Comparison of ENCODE assay signal across 21 mouse cellular contexts in genomic region chr8:102698232-102698837, GRCm38 (mm10).
DNase-seq lines count a peak whose midpoint lies in the region; ATAC-seq and TF ChIP-seq lines count a peak whose summit lies in the region.
"Had no signal": no experiment of that assay in that cellular context is flagged by ENCODE, and none has a peak within 500 bp of the region (broad histone marks: within the 10 kb centered on the region; RNA-seq: fewer than 3 reads in every experiment).

No protein-coding gene starts in this region.

- H3K27me3 ChIP-seq in hindbrain, embryonic 11.5 days (ENCODE audit: control insufficient read depth, insufficient read depth, low read length) = no peaks in the 10 kb centered on the region
- no peaks in the 10 kb centered on the region for H3K27me3 ChIP-seq in hindbrain, embryonic 10.5 days (ENCODE audit: insufficient read depth, poor library complexity, severe bottlenecking)
- no peaks in the 10 kb centered on the region; the same call in 1 of the 2 replicates for H3K27me3 ChIP-seq in hindbrain, embryonic 12.5 days
- H3K27me3 ChIP-seq in neural tube, embryonic 12.5 days (replicated peaks) = no peaks in the 10 kb centered on the region
- H3K27me3 ChIP-seq: CH12.LX; embryonic facial prominence, embryonic 15.5 days had no signal

- no peak overlapping the region for H3K4me2 ChIP-seq in hindbrain, embryonic 11.5 days (replicated peaks; ENCODE audit: low read depth, low read length)
- H3K4me2 ChIP-seq in hindbrain, embryonic 12.5 days (replicated peaks) = no peak overlapping the region
- H3K4me2 ChIP-seq in neural tube, embryonic 12.5 days (replicated peaks) = no peak overlapping the region
- H3K4me2 ChIP-seq: embryonic facial prominence, embryonic 15.5 days had no signal

- no peak overlapping the region for H3K27ac ChIP-seq in hindbrain, embryonic 11.5 days (ENCODE audit: low read depth, low read length)
- H3K27ac ChIP-seq in hindbrain, embryonic 10.5 days = no peak overlapping the region
- no peak overlapping the region for H3K27ac ChIP-seq in hindbrain, embryonic 12.5 days
- H3K27ac ChIP-seq in neural tube, embryonic 12.5 days = no peak overlapping the region
- H3K27ac ChIP-seq: embryonic facial prominence, embryonic 15.5 days had no signal

- no peaks in the 10 kb centered on the region for H3K36me3 ChIP-seq in hindbrain, embryonic 11.5 days (ENCODE audit: control insufficient read depth, insufficient read depth, low read length)
- no peaks in the 10 kb centered on the region for H3K36me3 ChIP-seq in hindbrain, embryonic 10.5 days
- no peaks in the 10 kb centered on the region for H3K36me3 ChIP-seq in hindbrain, embryonic 12.5 days
- no peaks in the 10 kb centered on the region for H3K36me3 ChIP-seq in neural tube, embryonic 12.5 days
- H3K36me3 ChIP-seq: embryonic facial prominence, embryonic 15.5 days had no signal

- no peak for TF ChIP-seq CTCF in brain, embryonic 14.5 days (IDR thresholded peaks at IDR 0.05; ENCODE audit: borderline replicate concordance, extremely low read depth, insufficient read depth, insufficient read length)

- peak; percentile 17 for DNase-seq in hindbrain, embryonic 11.5 days (ENCODE audit: low spot score)
- no peak for DNase-seq in hindbrain, embryonic 10.5 days (ENCODE audit: low spot score)
- DNase-seq in brain, embryonic 14.5 days (ENCODE audit: low read depth) = peak; percentile 90
- DNase-seq in kidney, adult 11 months = no peak
- no peak for DNase-seq in yolk sac, embryonic 10.5 days (ENCODE audit: low spot score)
- DNase-seq: adrenal gland, postnatal 14 days; cerebellum, adult 9-11 months; heart, adult 11 months; heart, postnatal 4 days; kidney, adult 18-20 months; kidney, postnatal 36 days; liver; liver, postnatal 0 days; lung, postnatal 14 days; right cerebral cortex, adult 18-20 months; spleen, adult 18-20 months had no signal

- no peak overlapping the region for H3K9ac ChIP-seq in hindbrain, embryonic 11.5 days (ENCODE audit: low read depth, low read length)
- no peak overlapping the region for H3K9ac ChIP-seq in hindbrain, embryonic 12.5 days
- H3K9ac ChIP-seq in neural tube, embryonic 12.5 days = no peak overlapping the region
- H3K9ac ChIP-seq: embryonic facial prominence, embryonic 15.5 days; liver, postnatal 0 days had no signal

- no peak overlapping the region for H3K4me3 ChIP-seq in hindbrain, embryonic 11.5 days (ENCODE audit: low read depth, low read length)
- H3K4me3 ChIP-seq in hindbrain, embryonic 10.5 days = no peak overlapping the region
- no peak overlapping the region for H3K4me3 ChIP-seq in hindbrain, embryonic 12.5 days
- H3K4me3 ChIP-seq in neural tube, embryonic 12.5 days = no peak overlapping the region
- H3K4me3 ChIP-seq: embryonic facial prominence, embryonic 15.5 days had no signal

- no peaks in the 10 kb centered on the region for H3K9me3 ChIP-seq in hindbrain, embryonic 11.5 days (ENCODE audit: control insufficient read depth, low read length)
- no peaks in the 10 kb centered on the region for H3K9me3 ChIP-seq in hindbrain, embryonic 10.5 days
- no peaks in the 10 kb centered on the region for H3K9me3 ChIP-seq in hindbrain, embryonic 12.5 days (replicated peaks)
- H3K9me3 ChIP-seq in neural tube, embryonic 12.5 days = no peaks in the 10 kb centered on the region
- H3K9me3 ChIP-seq: embryonic facial prominence, embryonic 15.5 days had no signal

- WGBS in hindbrain, embryonic 11.5 days = 41% methylated on average over 11 of the region's 11 CpGs
- 49% methylated on average over 11 of the region's 11 CpGs for WGBS in hindbrain, embryonic 10.5 days
- WGBS in hindbrain, embryonic 12.5 days = 31% methylated on average over 11 of the region's 11 CpGs
- WGBS in neural tube, embryonic 12.5 days = 21% methylated on average over 11 of the region's 11 CpGs

- no peak for TF ChIP-seq POLR2A in brain, embryonic 14.5 days (IDR thresholded peaks at IDR 0.05; ENCODE audit: borderline replicate concordance, extremely low read depth, insufficient read depth, insufficient read length, poor library complexity, severe bottlenecking)

- peak; percentile 66; the same call in 1 of the 2 replicates for ATAC-seq in hindbrain, embryonic 11.5 days (ENCODE audit: low FRiP score)
- peak; percentile 89 for ATAC-seq in hindbrain, embryonic 12.5 days (ENCODE audit: low FRiP score)
- peak; percentile 65 for ATAC-seq in neural tube, embryonic 12.5 days (ENCODE audit: low FRiP score, low read depth)
- ATAC-seq in monocyte, adult 5-6 weeks (replicated peaks; ENCODE audit: insufficient number of reproducible peaks, low FRiP score, low TSS enrichment, poor library complexity, severe bottlenecking) = no peak
- ATAC-seq: liver, postnatal 0 days had no signal

- no peaks in the 10 kb centered on the region for H3K4me1 ChIP-seq in hindbrain, embryonic 11.5 days (replicated peaks; ENCODE audit: control insufficient read depth, insufficient read depth, low read length)
- H3K4me1 ChIP-seq in hindbrain, embryonic 10.5 days (replicated peaks) = 0 out of 2 replicates have a peak, but pooled peaks cover 6% of the 10 kb centered on the region
- H3K4me1 ChIP-seq in hindbrain, embryonic 12.5 days = peaks cover 4% of the 10 kb centered on the region
- peaks cover 12% of the 10 kb centered on the region; the same call in 1 of the 2 replicates for H3K4me1 ChIP-seq in neural tube, embryonic 12.5 days

Comparison
In these comparisons a context has a peak if more than half of its experiments do, and no peak if none do; other contexts are left out.
1. DNase-seq: peak in hindbrain, embryonic 11.5 days (single experiment) and brain, embryonic 14.5 days (single experiment); none in hindbrain, embryonic 10.5 days (single experiment), kidney, adult 11 months (single experiment) and yolk sac, embryonic 10.5 days (single experiment).